Mouse (Mus musculus) olfactory bulb, adult 2 months (tissue): ENCODE results near the gene Theg.

Experiments used
- CTCF ChIP-seq: fragments of 200-500 bp; IDR thresholded peaks from 2 replicates; pipeline ENCODE4 v1.5.1; 2012; ENCODE audit warnings: low read depth, mild to moderate bottlenecking, low read length, moderate library complexity; ENCODE audit not compliant: insufficient read depth
- POLR2A ChIP-seq: fragments of 200-500 bp; IDR thresholded peaks from 2 replicates; pipeline ENCODE4 v1.6.1; 2012; ENCODE audit warnings: mild to moderate bottlenecking, low read depth, low read length, moderate library complexity; ENCODE audit not compliant: insufficient read depth

GRCm38 (mm10) chr10:79528081-79528480 is 59.0 kb downstream of the Theg start:
- TF ChIP-seq CTCF (no peak), POLR2A (no peak)
